Mouse (Mus musculus): ENCODE measurements at regions not wholly inside any gene's neighbourhood (a gene's known extent, or its start where the extent isn't known, plus 50 kb on each side); places are given as distances from the start of the nearest gene placed in this dataset.

- no peak for DNase-seq (ENCODE audit: low spot score in 2 of 2)
These were observed 578.9 kb downstream of the Kctd12 start for GRCm38 (mm10) chr14:102403397-102404115.

DNA sequence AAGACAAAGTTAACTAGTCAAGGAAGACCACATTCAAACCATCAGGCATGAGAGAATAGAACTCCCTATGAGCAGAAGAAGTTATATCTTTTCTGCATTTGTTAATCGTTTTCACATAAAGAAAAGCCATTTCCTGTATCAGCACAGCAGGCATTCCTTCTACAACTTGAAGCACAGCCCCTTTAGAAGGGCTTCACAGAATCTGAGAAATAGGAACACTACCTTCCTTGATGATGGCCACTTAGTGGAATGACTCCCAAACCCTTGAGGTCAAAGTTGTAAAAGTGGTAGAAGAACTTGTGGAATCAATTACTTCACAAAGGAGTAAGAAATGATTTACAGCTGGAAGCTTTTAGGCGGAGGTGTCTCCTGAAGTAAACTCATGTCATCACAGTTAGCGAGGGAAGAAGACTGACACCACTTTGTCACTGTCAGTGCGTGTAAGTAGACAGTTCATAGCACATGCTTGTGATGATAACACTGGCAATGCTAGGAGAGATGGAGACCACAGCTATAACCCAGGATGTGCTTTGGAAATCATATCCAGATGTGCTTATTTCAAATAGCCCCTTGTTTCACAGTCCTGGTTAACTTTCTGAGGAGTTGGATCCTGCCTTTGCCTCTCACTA lies 580.3 kb downstream of the Kctd12 start:
- no peak for DNase-seq (ENCODE audit: low spot score in 2 of 2)

DNA sequence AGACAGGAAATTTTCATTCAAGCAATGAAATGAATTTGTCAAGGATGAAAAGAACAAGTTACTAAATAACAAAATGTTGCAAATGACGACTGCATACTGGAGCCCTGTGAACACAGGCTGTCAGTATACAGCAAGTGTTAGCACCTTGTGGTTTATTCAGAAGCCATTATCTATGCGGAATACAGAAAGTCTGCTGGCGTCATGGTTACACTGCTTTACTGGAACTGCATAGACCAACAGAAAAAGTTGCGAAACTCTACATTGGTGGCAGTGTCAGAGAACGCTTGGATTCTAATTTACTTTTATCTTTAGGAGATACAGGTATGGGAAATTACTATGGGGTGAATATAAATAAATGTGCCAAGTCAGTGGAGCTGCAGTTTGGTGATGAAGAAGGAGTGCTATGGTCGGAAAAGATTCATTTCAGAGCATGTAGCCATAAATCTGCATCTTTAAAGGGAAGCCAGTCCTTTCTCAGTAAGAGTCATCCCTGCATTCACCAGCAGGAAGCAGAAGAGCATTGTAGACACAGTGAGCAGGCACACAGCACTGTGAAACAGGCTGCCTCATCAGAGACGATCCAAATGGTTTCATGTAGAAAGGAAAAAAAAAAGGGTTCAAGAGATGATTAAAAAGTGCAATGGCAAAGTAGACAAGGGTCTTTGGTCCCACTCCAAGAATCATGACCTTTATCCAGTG lies 586.3 kb downstream of the Kctd12 start:
- no peak for DNase-seq (ENCODE audit: low spot score in 2 of 2)

GRCm38 (mm10) chr14:102392351-102392750 lies 590.1 kb downstream of the Kctd12 start:
- DNase-seq (ENCODE audit: low spot score in 2 of 2), result no peak

DNA sequence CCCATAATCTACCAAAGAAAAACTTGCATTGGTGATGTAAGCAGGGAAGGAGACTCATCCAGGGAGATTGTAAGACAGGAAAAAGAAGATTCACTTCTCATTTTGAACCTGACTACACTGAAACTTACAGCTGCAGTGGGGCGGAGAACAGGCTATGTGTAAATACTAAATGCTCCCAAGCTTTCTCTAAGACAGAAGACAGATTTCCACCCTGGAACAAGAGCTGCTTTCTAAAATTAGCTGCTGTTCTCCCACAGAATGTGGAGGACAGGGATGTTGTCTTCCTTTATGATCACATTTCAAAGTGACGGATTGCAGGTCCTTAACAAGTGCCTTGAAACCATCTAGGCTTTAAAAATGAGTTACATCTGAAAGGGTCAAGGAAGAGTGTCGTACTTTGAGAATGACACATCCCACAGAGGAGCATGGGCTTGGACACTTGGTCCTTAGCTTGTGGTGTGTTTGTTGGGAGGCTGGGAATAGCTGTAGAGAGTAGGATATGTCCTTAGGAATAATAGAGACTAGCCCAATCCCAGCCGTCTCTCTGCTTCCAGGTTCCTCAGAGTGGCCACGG lies 609.4 kb downstream of the Kctd12 start:
- no peak for DNase-seq (ENCODE audit: low spot score in 2 of 2)

DNA sequence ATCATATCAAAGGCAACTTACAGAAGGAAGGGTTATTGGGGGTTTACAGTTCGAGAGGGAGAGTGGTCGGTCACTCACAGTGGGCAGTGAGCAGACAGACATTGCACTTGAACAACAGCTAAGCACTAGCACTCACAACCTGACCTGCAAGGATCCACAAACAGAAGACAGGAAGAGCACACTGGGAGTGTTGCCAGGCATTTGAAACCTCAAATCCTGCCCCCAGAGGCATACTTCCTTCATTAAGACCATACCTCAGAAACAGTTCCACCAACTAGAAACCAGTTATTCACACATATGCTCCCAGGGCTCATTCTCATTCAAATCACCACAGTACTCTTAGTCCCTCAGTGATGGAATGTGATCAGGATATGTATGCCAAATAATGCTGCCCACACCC lies 620.8 kb downstream of the Kctd12 start:
- DNase-seq (ENCODE audit: low spot score in 2 of 2), result no peak

DNA sequence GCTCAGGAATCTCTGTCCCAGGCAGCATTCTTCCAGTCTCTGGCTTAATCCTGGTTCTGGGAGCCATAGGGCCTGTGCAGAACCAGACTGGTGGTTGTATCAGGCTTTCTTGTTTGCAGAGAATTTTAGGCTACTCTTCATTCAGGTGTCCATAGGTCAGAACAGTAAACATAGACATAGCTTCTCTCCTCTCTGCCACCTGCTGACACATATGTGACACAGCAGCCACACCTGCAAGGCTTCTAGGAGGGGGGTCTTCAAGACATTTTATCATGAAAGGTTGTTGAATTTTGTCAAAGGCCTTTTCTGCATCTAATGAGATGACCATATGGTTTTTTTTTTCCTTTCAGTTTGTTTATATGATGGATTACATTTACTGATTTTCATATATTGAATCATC lies 599.7 kb downstream of the Lmo7 start:
- no peak for DNase-seq (ENCODE audit: low spot score in 2 of 2)

- DNase-seq (ENCODE audit: low spot score in 2 of 2), result no peak
These were observed 576.6 kb downstream of the Lmo7 start for GRCm38 (mm10) chr14:102306332-102306731.

- DNase-seq (ENCODE audit: low spot score in 2 of 2), result no peak
These were observed 573.1 kb downstream of the Lmo7 start for GRCm38 (mm10) chr14:102302826-102303225.

- DNase-seq (ENCODE audit: low spot score in 2 of 2), result no peak
These were observed 570.5 kb downstream of the Lmo7 start for GRCm38 (mm10) chr14:102300251-102300650.

DNA sequence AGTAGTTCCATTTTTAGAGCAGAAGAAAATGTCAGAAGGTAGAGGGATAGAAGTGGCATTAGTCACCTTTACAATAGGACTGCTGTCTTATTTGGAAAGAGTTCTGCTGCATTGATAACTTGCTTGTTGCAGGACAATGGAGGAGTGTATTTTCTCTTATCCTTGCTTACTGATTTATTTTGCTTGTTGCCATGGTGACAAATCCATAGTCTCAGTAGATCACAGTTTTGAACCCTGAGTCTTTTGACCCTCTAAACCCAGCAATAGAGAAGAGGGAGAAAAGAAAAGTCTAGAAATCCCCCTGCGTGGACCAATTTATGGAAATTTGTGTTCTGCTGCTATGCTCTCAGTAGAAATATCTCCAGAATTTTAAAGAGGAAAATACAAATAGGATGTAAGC lies 561.6 kb downstream of the Lmo7 start:
- no peak for DNase-seq (ENCODE audit: low spot score in 2 of 2)

DNA sequence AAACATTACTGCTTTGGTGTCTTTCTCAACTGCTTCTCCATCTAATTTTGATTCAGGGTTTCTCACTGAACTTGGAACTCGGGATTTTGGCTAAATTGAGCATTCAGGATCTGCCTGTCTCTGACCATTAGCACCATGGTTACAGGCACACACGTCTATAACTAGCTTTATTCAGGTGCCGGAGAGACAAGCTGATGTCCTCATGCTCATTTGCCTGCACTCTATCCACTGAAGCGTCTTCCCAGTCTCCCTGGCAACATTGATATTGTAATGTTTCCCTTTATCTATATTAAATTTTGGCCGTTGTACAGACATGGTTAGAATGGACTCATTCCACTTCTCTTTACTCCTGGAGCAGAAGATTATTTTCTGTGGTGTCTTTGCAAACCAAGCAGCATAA lies 520.3 kb downstream of the Lmo7 start:
- DNase-seq (ENCODE audit: low spot score in 2 of 2), result no peak

DNA sequence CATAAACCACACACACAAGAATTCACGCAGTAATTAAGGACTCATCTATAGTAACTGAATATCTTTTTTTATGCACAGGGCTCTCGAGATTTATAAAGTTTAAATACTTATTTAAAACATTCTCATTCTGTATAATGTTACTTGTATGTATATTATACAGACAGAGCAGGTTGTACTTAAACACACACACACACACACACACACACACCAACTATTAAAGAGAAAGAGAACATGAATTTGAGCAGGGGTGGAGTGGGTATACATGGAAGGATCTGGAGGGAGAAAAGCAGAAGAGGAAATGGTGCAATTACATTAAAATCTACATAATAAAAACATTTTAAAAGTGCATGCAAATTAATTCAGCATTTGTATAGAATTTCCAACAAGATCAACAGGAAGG lies 518.8 kb downstream of the Lmo7 start:
- DNase-seq (ENCODE audit: low spot score in 2 of 2), result no peak

- no peak for DNase-seq (ENCODE audit: low spot score in 2 of 2)
These were observed 518.3 kb downstream of the Lmo7 start for GRCm38 (mm10) chr14:102248023-102248422.

DNA sequence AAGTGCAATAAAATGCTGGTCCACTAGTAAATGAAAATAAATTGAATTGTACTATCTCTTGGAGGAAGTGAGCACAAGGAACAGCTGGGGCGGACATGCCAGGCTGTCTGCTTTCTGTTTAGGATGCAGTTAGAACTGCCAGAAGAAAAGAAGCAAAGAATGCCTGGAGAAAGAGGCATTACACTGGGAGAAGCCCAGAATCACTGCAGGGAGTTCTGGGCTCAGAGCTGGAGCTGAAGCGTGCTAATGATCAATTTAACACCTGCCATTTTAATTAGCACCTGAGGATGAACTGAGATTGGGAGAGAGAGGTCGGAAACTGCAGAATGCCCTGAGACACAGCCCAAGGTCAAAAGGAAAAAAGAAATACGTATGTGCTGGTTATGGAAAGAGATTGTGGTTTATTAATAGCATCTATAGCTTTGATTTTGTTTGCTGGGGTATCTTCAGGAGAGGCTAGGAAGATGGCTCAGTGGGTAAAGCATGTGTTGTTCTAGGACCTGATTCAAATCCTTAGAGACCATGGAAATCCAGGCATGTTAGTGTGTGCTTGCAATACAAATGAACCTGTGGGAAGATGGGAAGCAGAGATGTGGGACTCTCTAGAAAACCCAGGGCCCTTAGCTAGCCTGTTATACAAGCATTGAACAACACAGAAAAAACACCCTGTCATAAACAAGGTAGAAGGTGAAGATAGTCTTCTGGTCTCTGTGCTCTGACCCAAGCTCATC lies 514.2 kb downstream of the Lmo7 start:
- DNase-seq (ENCODE audit: low spot score in 2 of 2), result no peak

- DNase-seq (ENCODE audit: low spot score in 2 of 2), result no peak
These were observed 487.0 kb downstream of the Lmo7 start for GRCm38 (mm10) chr14:102216581-102217368.

- DNase-seq (ENCODE audit: low spot score in 2 of 2), result no peak
These were observed 485.7 kb downstream of the Lmo7 start for GRCm38 (mm10) chr14:102215267-102215964.

DNA sequence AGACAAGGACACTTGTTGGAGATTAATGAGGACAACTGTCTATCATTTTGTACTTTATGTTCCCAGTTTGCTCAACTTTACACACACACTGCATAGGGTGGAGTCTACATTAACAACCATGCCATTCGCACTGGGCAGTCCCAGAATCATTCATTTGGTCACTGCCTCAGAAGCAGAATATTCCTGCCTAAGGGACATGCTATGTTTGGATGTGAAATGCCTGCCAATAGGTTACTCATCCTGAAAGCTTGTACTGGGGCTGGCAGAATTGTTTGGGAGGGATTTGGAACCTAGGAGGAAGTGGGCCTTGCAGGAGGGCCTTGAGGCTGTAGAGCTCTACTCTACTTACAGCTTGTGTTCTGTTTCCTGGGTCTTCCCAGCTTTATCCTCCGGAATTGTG lies 482.3 kb downstream of the Lmo7 start:
- no peak for DNase-seq (ENCODE audit: low spot score in 2 of 2)

GRCm38 (mm10) chr14:102204881-102205671 lies 475.3 kb downstream of the Lmo7 start:
- no peak for DNase-seq (ENCODE audit: low spot score in 2 of 2)

DNA sequence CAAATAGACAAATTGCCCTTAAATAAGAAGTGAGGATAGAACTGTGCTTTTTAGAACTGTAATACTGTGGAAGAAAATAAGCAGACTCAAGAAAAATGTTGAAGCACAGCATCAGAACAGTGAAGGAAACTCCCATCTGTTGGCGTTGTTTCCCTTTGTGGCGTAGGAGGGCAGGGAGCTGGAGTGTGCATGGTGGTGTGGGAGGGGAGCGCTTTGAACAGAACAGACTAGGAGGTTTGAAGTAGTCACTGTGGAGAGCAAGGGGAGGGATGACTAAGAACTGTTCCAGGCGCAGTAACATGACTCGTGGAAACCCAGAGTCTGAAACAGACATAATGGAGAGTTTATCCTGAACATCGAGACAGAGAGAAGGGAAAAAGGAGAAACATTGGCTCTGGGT lies 469.7 kb downstream of the Lmo7 start:
- peak in 1 of 2 experiments; percentile 37 for DNase-seq (ENCODE audit: low spot score in 2 of 2)
